Mouse (Mus musculus): ENCODE measurements around the gene Mettl7a3. TPM values are rescaled to one million over a fixed set of nuclear protein-coding genes. Genes with fewer than 3 reads are reported as not detected.
"Not testable (repeated sequence)": the region's sequence is repeated elsewhere in the genome, so short reads cannot be mapped to it uniquely, and the experiment has no call there.

Gene Mettl7a3
- polyA plus RNA-seq, 1 experiment from 2014 or later: not detected

DNA sequence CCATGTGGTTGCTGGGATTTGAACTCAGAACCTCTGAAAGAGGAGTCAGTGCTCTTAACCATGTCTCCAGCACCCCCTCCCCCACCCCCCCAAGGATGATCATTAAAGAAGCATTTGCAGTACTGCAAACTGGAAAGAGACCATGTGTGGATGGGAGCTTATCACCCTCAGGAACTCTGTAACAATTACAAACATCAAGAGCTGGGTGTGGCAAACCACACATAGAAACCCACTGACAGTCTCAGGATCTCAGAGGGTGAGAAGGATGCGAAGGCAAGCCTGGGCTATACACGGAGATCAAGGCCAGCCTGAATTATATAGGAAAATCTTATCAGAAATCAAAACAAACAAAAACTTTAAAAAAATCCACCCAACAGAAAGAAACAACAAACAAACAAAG is 28.5 kb upstream of the Mettl7a3 start:
- Histone ChIP-seq H3K4me2 (ENCODE audit: low read length) (no peak overlapping the region), H3K4me3 (replicated peaks; ENCODE audit: low read length) (no peak overlapping the region), H3K36me3 (ENCODE audit: control insufficient read depth, insufficient read depth) (no peaks in the 10 kb centered on the region), H3K4me1 (replicated peaks; ENCODE audit: control insufficient read depth, insufficient read depth, low read length) (peaks cover 9% of the 10 kb centered on the region), H3K27me3 (replicated peaks; ENCODE audit: control insufficient read depth, insufficient read depth, low read length) (no peaks in the 10 kb centered on the region), H3K9me3 (ENCODE audit: control insufficient read depth, low read length) (no peaks in the 10 kb centered on the region), H3K9ac (replicated peaks; ENCODE audit: low read depth, low read length) (no peak overlapping the region), H3K27ac (ENCODE audit: low read length) (no peak overlapping the region)
- 86% methylated on average over 2 of the region's 2 CpGs for WGBS
- ATAC-seq: no peak

DNA sequence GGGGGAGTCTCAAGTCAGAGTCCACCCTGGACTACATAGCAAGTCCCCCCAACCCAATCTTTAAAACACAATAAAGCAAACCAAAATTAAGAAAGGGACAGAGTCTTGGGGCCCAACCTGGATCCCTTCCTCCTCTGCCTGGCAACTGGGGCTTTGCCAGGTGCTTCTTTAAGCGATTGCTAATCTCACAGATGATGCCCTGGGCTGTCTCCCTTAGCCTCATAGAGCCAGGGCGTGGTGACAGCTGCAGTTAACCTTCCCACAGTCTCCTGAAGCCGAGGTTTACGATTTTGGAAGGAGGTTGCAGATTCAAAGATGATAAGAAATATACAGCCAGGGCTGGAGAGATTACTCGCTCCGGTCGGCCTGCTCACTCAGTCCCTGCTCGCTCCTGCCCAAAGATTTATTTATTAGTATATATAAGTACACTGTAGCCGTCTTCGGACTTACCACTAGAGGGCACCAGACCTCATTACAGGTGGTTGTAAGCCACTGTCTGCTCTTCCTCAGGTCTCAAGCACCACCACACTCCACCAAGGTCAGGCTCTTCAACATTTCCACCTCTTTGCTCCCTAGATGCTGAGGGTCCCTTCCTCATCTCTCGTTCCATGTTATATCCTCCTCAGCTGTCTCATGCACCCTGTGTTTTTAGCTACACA is 27.2 kb upstream of the Mettl7a3 start:
- 0 out of 2 replicates have a peak, but pooled peaks have one; percentile 51 for ATAC-seq
- H3K9me3 ChIP-seq (ENCODE audit: control insufficient read depth, low read length); H3K4me1 ChIP-seq (replicated peaks; ENCODE audit: control insufficient read depth, insufficient read depth, low read length); H3K27ac ChIP-seq (ENCODE audit: low read length); H3K27me3 ChIP-seq (replicated peaks; ENCODE audit: control insufficient read depth, insufficient read depth, low read length); H3K4me3 ChIP-seq (replicated peaks; ENCODE audit: low read length); H3K36me3 ChIP-seq (ENCODE audit: control insufficient read depth, insufficient read depth); H3K4me2 ChIP-seq (ENCODE audit: low read length); H3K9ac ChIP-seq (replicated peaks; ENCODE audit: low read depth, low read length): not testable (repeated sequence)
- WGBS: 45% methylated on average over 10 of the region's 11 CpGs

DNA sequence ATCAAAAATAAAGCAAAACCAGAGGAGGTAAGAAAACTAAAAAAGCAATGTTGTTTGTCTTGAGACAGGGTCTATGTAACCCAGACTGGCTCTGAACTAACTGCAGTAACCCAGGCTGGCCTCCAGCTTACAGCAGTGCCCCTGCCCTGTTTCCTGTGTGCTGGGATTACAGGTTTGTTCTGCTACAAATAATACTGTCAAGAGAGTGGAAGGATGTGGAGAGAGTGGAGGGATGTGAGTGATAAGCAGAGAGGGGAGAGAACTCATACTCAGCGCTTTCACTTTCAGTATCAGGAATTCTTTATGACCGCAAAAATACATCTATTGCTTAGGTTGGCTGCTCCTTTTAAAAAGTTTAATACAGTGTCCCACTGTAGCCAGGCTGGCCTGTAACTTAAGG is 22.4 kb upstream of the Mettl7a3 start:
- no peaks in the 10 kb centered on the region for H3K4me1 ChIP-seq (replicated peaks; ENCODE audit: control insufficient read depth, insufficient read depth, low read length)
- no peaks in the 10 kb centered on the region for H3K27me3 ChIP-seq (replicated peaks; ENCODE audit: control insufficient read depth, insufficient read depth, low read length)
- no peaks in the 10 kb centered on the region for H3K9me3 ChIP-seq (ENCODE audit: control insufficient read depth, low read length)
- no peak overlapping the region for H3K27ac ChIP-seq (ENCODE audit: low read length)
- H3K9ac ChIP-seq (replicated peaks; ENCODE audit: low read depth, low read length): no peak overlapping the region
- no peak for ATAC-seq
- WGBS: 95% methylated on average over 2 of the region's 2 CpGs
- H3K4me3 ChIP-seq (replicated peaks; ENCODE audit: low read length): no peak overlapping the region
- no peaks in the 10 kb centered on the region for H3K36me3 ChIP-seq (ENCODE audit: control insufficient read depth, insufficient read depth)
- H3K4me2 ChIP-seq (ENCODE audit: low read length): no peak overlapping the region

DNA sequence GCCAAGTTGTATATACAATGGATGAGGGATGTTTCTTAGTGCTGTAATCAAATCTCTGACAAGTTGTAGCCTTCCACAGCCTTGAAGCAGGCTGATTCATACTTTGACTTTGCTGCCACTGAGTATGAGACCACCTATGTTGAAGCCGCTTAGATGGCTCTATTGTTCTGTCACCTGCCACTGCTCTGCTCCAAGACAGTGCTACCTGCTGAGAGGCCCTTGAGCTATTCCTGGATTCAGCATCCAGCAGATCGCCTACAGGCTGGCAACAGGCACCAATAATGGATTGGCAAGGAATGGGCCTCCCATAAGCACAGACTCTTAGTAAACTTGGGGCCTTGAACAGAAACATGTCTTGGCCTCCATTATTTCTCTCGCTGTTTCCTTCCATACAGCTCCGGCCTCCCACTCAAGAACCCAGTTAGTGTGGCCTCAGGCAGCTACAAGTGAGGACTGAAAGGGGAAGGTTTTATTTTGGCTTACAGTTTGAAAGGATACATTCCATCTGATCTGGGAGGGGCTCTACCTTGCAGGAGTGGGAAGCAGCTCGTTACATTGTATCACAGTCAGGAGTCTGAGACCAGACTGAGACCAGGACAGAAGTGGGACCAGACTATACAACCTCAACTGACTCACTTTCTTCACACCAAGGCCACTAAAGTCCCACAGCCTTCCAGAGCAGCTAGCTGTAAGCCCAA is 20.1 kb upstream of the Mettl7a3 start:
- ATAC-seq: no peak
- no peaks in the 10 kb centered on the region for H3K9me3 ChIP-seq (ENCODE audit: control insufficient read depth, low read length)
- H3K9ac ChIP-seq (replicated peaks; ENCODE audit: low read depth, low read length): no peak overlapping the region
- H3K27ac ChIP-seq (ENCODE audit: low read length): no peak overlapping the region
- no peaks in the 10 kb centered on the region for H3K27me3 ChIP-seq (replicated peaks; ENCODE audit: control insufficient read depth, insufficient read depth, low read length)
- no peak overlapping the region for H3K4me3 ChIP-seq (replicated peaks; ENCODE audit: low read length)
- H3K4me1 ChIP-seq (replicated peaks; ENCODE audit: control insufficient read depth, insufficient read depth, low read length): no peaks in the 10 kb centered on the region
- H3K36me3 ChIP-seq (ENCODE audit: control insufficient read depth, insufficient read depth): no peaks in the 10 kb centered on the region
- H3K4me2 ChIP-seq (ENCODE audit: low read length): no peak overlapping the region
- WGBS: 89% methylated on average over 5 of the region's 5 CpGs

DNA sequence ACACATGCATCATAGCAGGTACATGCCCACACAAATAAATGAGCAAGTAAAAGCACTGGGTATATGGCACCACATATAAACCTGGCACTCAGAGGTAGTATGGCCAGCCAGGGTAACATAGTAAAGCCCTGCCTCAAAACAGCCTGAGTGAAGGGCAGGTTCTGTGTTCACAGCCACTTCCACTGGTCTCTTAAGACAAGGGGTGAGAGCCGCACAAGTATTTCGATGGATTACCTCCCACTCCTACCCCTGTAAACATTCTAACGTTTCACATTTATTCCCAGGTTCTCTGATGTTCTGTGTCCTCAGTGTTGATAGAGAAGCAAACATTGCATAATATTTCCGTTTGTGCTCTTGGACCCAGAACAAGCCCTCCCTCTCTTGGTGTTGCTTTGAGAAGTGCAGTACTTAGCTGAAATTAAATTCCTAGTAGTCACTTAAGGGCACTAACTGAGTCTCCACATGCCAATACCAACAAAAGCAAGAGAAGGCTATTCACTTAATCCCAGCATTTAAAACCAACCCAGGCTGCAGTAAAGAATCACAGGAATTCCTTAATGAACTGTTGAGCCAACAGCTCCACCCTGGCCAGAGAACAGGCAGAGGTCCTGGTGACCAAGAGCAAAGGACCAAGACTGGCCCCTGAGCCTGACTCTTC is 16.6 kb upstream of the Mettl7a3 start:
- H3K9ac ChIP-seq (replicated peaks; ENCODE audit: low read depth, low read length); H3K27me3 ChIP-seq (replicated peaks; ENCODE audit: control insufficient read depth, insufficient read depth, low read length); H3K36me3 ChIP-seq (ENCODE audit: control insufficient read depth, insufficient read depth); H3K27ac ChIP-seq (ENCODE audit: low read length); H3K4me1 ChIP-seq (replicated peaks; ENCODE audit: control insufficient read depth, insufficient read depth, low read length); H3K9me3 ChIP-seq (ENCODE audit: control insufficient read depth, low read length); H3K4me2 ChIP-seq (ENCODE audit: low read length); H3K4me3 ChIP-seq (replicated peaks; ENCODE audit: low read length); ATAC-seq: not testable (repeated sequence)
- WGBS: 29% methylated on average over 4 of the region's 4 CpGs

DNA sequence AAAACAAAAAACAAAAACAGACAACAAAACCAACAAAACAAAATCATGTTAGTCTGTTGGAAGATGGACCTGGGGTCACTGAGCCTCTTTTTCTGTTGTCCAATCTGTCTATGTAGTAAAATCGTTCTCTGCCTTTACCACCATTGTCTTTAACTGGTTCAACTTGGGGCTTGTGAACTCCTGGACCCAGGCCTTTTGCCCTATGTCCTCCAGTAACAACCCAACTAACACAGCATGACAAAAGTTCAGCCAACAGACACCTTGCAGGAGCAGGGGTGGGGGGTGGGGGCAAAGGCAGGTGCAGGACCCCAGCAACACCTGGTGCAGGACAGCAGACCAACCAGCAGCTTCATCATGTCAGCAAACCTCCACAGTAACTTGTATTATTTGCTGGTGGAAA is 14.8 kb upstream of the Mettl7a3 start:
- H3K9ac ChIP-seq (replicated peaks; ENCODE audit: low read depth, low read length): no peak overlapping the region
- WGBS: 80% methylated on average over 1 of the region's 1 CpGs

DNA sequence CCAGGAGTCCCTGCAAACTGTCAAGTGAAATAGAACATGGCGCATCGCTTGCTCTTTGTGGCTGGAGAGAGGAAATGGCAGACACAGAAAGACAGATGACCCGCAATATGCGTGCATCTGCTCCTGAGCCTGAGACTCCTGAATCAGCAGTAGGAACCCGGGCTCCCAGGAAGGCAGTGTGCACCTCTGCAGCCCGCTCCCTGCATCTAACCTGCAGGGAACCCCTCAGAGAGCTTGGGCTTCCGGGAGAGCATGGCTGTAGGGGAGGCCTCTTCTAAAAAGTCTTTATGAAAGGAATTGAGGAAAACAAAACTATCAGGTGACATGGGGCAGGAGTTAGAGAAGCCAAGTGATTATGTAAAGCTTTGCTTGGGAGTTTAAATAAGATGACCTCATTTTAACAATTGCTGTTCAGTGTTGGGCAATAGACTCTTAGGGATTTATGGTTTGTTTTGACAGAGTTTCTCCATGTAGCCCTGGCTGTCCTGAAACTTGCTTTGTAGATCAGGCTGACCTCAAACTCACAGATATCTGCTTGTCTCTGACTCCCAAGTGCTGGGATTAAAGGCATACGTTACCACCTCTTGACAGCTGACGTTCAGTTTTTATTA is 14.3 kb upstream of the Mettl7a3 start:
- no peaks in the 10 kb centered on the region for H3K4me1 ChIP-seq (replicated peaks; ENCODE audit: control insufficient read depth, insufficient read depth, low read length)
- no peak overlapping the region for H3K4me3 ChIP-seq (replicated peaks; ENCODE audit: low read length)
- no peak overlapping the region for H3K9ac ChIP-seq (replicated peaks; ENCODE audit: low read depth, low read length)
- ATAC-seq: no peak
- no peak overlapping the region for H3K4me2 ChIP-seq (ENCODE audit: low read length)
- H3K36me3 ChIP-seq (ENCODE audit: control insufficient read depth, insufficient read depth): no peaks in the 10 kb centered on the region
- H3K27ac ChIP-seq (ENCODE audit: low read length): no peak overlapping the region
- H3K27me3 ChIP-seq (replicated peaks; ENCODE audit: control insufficient read depth, insufficient read depth, low read length): no peaks in the 10 kb centered on the region
- H3K9me3 ChIP-seq (ENCODE audit: control insufficient read depth, low read length): no peaks in the 10 kb centered on the region
- 80% methylated on average over 9 of the region's 9 CpGs for WGBS

More for the DNA sequence above, 14.8 kb upstream of the Mettl7a3 start:
- H3K4me3 ChIP-seq (replicated peaks; ENCODE audit: low read length): no peak overlapping the region
- no peaks in the 10 kb centered on the region for H3K27me3 ChIP-seq (replicated peaks; ENCODE audit: control insufficient read depth, insufficient read depth, low read length)
- no peaks in the 10 kb centered on the region for H3K4me1 ChIP-seq (replicated peaks; ENCODE audit: control insufficient read depth, insufficient read depth, low read length)
- no peaks in the 10 kb centered on the region for H3K36me3 ChIP-seq (ENCODE audit: control insufficient read depth, insufficient read depth)
- no peak overlapping the region for H3K4me2 ChIP-seq (ENCODE audit: low read length)
- H3K27ac ChIP-seq (ENCODE audit: low read length): no peak overlapping the region
- H3K9me3 ChIP-seq (ENCODE audit: control insufficient read depth, low read length): no peaks in the 10 kb centered on the region
- ATAC-seq: no peak

DNA sequence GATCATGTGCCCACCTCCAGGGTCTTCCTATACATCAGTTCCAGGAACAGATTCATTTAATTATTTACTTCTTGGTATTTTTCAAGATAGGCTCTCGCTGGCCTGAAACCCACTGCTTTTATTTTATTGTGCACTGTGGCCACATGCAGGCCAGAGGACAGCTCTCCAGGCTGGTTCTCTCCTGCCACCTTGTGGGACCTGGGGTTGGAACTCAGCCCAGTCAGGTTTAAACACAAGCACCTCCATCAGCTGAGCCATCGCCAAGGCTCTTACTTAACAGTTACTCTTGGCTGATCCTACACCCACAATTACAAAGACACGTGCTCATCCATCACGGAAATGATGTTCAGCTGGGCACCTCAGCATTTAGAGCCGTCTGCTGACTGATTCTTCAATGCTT is 13.6 kb upstream of the Mettl7a3 start:
- H3K4me2 ChIP-seq (ENCODE audit: low read length): no peak overlapping the region
- H3K36me3 ChIP-seq (ENCODE audit: control insufficient read depth, insufficient read depth): no peaks in the 10 kb centered on the region
- no peak overlapping the region for H3K27ac ChIP-seq (ENCODE audit: low read length)
- no peak for ATAC-seq
- WGBS: 57% methylated on average over 5 of the region's 5 CpGs
- H3K4me3 ChIP-seq (replicated peaks; ENCODE audit: low read length): no peak overlapping the region
- H3K9ac ChIP-seq (replicated peaks; ENCODE audit: low read depth, low read length): no peak overlapping the region
- no peaks in the 10 kb centered on the region for H3K4me1 ChIP-seq (replicated peaks; ENCODE audit: control insufficient read depth, insufficient read depth, low read length)
- H3K27me3 ChIP-seq (replicated peaks; ENCODE audit: control insufficient read depth, insufficient read depth, low read length): no peaks in the 10 kb centered on the region
- H3K9me3 ChIP-seq (ENCODE audit: control insufficient read depth, low read length): no peaks in the 10 kb centered on the region

DNA sequence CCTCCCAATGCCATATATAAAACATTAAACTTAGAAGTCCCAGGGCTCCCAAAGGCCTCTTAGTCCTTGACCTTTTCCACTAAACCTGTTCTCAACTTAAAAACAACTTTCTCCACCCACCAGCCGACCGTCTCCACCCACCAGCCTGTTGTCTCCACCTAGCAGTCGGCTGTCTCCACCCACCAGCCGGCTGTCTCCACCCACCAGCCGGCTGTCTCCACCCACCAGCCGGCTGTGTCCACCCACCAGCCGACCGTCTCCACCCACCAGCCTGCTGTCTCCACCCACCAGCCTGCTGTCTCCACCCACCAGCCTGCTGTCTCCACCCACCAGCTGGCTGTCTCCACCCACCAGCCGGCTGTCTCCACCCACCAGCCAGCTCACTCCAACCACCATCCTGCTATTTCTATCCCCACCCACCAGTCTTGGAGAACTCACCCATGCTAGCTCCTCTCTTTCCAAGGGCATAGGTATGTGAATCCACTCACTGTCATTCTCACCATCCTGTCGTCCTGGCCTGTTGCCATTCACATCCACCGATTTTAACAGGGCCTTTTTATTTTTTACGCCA is 10.6 kb upstream of the Mettl7a3 start:
- H3K9ac ChIP-seq (replicated peaks; ENCODE audit: low read depth, low read length): no peak overlapping the region
- no peaks in the 10 kb centered on the region for H3K9me3 ChIP-seq (ENCODE audit: control insufficient read depth, low read length)
- 80% methylated on average over 12 of the region's 12 CpGs for WGBS
- no peaks in the 10 kb centered on the region for H3K36me3 ChIP-seq (ENCODE audit: control insufficient read depth, insufficient read depth)
- no peak for ATAC-seq
- H3K27me3 ChIP-seq (replicated peaks; ENCODE audit: control insufficient read depth, insufficient read depth, low read length): no peaks in the 10 kb centered on the region
- no peaks in the 10 kb centered on the region for H3K4me1 ChIP-seq (replicated peaks; ENCODE audit: control insufficient read depth, insufficient read depth, low read length)
- no peak overlapping the region for H3K4me3 ChIP-seq (replicated peaks; ENCODE audit: low read length)
- no peak overlapping the region for H3K4me2 ChIP-seq (ENCODE audit: low read length)
- H3K27ac ChIP-seq (ENCODE audit: low read length): no peak overlapping the region

Data from forebrain, embryonic 16.5 days (tissue).